Mouse (Mus musculus): ENCODE data around the gene Phc1.
A peak's percentile ranks its signal among the peaks of the same experiment; 100 is the strongest.

DNA sequence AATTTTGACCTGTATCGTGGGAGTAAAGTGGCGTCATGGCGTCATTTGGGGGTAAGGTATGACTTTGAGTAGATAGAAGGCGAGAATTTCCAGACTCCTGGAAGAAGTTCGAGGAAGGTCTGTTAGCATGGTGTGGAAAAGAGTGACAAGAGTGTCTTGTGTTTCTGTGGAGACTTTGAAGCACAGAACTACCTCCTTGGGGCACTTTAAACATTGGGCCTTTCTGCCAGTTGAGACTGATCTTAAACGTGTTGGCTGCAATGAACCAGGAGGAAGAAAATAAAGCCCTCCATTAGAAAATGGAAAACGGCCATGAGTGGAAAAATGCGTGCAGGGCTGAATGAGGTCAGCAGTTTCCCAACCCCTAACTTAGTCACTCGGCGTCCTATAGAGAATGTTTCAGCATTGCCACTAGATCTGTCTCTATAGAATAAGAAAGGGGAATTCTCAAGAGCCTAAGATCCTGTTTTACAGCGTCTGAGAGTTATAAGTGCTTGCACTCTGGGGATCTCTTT lies 30.9 kb downstream of the Phc1 start:
- TF ChIP-seq ZNF384 (IDR thresholded peaks at IDR 0.05; ENCODE audit: low read depth, low read length) (no peak), CTCF (IDR thresholded peaks at IDR 0.05 in 2 of 3, conservative IDR thresholded peaks at IDR 0.05 in 1 of 3; ENCODE audit: control insufficient read depth in 1 of 3, insufficient read depth in 1 of 3, low read depth in 2 of 3, low read length in 3 of 3, poor library complexity in 1 of 3, severe bottlenecking in 1 of 3) (no peak), TAL1 (IDR thresholded peaks at IDR 0.05; ENCODE audit: low read length) (no peak), EP300 (IDR thresholded peaks at IDR 0.05; ENCODE audit: low read depth in 1 of 2, low read length in 2 of 2) (0 out of 4 replicates have a peak, but pooled peaks of 1 of the 2 experiments have one; percentile 1), USF2 (IDR thresholded peaks at IDR 0.05; ENCODE audit: borderline replicate concordance in 1 of 2, insufficient read depth in 1 of 2, low read depth in 1 of 2, low read length in 2 of 2) (no peak), JUND (IDR thresholded peaks at IDR 0.05; ENCODE audit: low read depth, low read length) (no peak), GABPA (IDR thresholded peaks at IDR 0.05; ENCODE audit: low read depth, low read length) (no peak), POLR2A (IDR thresholded peaks at IDR 0.05; ENCODE audit: control insufficient read depth in 1 of 2, insufficient read depth in 1 of 2, low read depth in 1 of 2, low read length in 2 of 2, poor library complexity in 1 of 2) (no peak)
